Mouse (Mus musculus) left cerebral cortex, adult 11 months (tissue): ENCODE results near the gene Mamdc4.
A peak's percentile ranks its signal among the peaks of the same experiment; 100 is the strongest.

ENCODE experiments used
- DNase-seq: peaks from one replicate; pipeline ENCODE4 v3.0.0; 2022; ENCODE audit warnings: low spot score

Mamdc4 gene

DNA sequence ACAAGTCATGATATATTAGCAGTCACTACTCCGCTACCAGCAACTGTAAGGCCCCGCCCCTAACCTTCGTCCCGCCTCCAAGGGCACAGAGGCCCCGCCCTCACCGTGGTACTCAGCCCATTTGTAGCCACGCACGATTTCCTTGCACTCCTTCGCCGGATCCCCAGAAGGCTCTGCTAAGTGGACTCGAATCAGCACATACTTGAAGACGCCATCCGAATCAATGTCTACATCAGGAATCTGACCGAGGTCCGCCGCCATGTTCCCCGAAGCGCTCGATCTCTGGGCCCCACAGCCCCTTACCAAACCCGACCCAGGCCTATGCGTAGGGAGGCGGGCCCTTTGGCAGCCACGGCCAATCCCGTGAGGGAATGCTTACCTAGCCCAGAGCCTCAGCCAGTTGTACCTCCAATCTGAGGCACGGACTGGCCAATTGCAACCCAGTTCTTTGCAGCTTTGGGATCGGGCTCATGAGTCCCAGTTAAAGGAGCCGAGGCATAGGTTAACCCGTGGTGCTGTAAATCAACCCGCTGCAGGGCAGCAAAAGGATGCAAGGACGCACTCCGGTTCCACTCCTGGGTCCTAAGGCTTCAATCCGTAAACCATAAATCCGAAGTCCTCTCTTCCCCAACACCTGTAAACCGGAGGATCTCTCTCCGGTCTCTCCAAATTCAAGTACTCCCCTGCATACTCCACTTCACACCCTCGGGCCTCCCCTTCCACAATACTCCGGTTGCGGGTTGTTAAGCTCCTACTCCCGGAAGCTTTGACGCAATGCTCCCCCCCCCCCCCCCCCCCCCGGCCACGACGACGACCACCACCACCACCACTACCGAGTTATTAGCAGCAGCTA lies at the start of gene Mamdc4, which contains the start of gene Phpt1:
TSS of gene Mamdc4 (minus strand) at position 267 of the 853 bp plus-strand sequence.
TSS of gene Phpt1 (minus strand) at position 646 of the 853 bp plus-strand sequence.
- DNase-seq = peak; percentile 96

- peak; percentile 73 for DNase-seq
Observed at GRCm38 (mm10) chr2:25621229-25622200, 46.9 kb upstream of the Mamdc4 start, which contains the start of gene Tmem141. TSS of gene Tmem141 (minus strand) at chr2:25622005.

- DNase-seq = no peak
Observed at GRCm38 (mm10) chr2:25620852-25621228, 46.2 kb upstream of the Mamdc4 start.

- DNase-seq = no peak
Observed at GRCm38 (mm10) chr2:25620386-25620785, 45.7 kb upstream of the Mamdc4 start.

- DNase-seq = no peak
Observed at GRCm38 (mm10) chr2:25617578-25617977, 42.9 kb upstream of the Mamdc4 start, which contains the start of gene Ccdc183. TSS of gene Ccdc183 (minus strand) at chr2:25617678.

- no peak for DNase-seq
Observed at GRCm38 (mm10) chr2:25616398-25616797, 41.8 kb upstream of the Mamdc4 start.

DNA sequence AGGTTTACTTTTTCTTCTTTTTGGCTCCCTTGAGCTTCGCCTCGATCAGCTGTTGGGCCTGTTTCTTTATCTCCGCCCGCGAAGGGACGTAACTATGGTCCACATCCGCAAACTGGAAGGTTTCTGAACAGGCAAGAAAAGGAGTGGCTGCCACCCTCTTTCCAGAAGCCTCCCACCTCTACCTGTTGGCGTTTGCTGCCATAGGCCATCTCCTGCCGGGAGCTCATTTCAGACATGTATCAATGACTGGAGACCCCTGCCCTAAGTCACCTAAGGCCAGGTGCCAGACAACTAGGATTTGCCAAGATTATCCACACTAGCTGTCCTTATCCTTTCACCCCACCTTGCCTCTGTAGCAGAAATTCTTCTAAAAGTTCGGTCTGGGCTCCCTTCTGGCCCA lies 34.0 kb upstream of the Mamdc4 start:
- no peak for DNase-seq

- DNase-seq = peak; percentile 84
Observed at GRCm38 (mm10) chr2:25607761-25608622, 33.3 kb upstream of the Mamdc4 start, which contains the start of gene Rabl6. TSS of gene Rabl6 (minus strand) at chr2:25608521.

DNA sequence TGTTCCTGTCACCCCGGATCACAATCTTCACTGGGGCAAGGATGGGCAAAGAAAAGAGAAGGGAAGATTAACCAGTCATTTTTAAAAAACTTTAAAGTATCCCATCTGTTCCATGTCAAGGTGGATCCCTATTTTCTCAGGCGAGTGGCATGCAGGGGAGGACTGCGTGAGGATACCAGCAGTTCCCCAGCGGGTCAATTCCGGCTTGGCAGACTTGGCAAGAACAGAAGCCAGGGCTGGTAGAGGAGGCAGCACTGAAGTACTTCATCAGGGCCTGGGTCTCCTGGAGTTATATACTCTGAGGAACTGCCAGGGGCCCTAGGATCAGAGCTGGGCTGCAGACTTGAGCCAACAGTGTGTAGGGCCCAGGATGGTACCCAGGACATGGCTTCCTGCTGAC lies 27.9 kb upstream of the Mamdc4 start:
- DNase-seq = no peak

DNA sequence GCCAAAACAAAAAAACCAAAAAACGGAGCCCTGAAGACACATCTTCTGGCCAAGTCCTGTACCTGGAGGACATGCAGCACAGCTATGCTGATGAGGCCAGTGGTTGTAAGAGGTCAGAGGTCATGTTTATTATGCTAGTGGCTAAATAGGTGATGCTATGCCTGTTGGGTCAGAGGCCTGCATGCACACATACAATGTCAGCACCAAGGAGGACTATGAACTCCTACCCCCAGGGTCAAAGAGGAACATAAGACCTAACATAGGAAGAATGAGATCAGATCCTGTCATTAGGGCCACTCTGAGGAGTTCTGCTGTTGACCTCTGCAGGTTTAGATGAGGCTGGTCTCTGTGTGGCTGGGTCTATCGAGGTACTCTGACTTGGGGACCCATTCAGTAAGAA lies 25.4 kb upstream of the Mamdc4 start:
- no peak for DNase-seq

DNA sequence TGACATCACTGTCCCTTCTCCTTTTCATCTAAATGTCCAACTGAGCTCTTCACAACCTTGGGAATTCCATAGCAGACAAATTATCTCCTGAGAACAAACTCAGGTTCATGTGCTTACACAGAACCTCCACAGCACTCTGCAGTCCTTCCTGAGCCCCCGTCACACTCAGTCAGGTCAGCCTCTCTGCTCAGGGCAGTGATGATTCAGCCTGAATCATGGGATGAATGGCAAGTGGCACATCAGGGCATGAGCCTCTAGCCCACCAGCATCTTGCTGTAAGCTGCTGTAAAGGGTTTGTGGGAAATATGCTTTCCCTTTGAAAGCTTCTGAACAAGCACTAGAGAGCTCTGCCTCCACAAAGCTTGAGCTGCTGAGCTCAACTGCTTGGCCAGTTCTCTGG lies 24.1 kb upstream of the Mamdc4 start:
- DNase-seq = no peak

DNA sequence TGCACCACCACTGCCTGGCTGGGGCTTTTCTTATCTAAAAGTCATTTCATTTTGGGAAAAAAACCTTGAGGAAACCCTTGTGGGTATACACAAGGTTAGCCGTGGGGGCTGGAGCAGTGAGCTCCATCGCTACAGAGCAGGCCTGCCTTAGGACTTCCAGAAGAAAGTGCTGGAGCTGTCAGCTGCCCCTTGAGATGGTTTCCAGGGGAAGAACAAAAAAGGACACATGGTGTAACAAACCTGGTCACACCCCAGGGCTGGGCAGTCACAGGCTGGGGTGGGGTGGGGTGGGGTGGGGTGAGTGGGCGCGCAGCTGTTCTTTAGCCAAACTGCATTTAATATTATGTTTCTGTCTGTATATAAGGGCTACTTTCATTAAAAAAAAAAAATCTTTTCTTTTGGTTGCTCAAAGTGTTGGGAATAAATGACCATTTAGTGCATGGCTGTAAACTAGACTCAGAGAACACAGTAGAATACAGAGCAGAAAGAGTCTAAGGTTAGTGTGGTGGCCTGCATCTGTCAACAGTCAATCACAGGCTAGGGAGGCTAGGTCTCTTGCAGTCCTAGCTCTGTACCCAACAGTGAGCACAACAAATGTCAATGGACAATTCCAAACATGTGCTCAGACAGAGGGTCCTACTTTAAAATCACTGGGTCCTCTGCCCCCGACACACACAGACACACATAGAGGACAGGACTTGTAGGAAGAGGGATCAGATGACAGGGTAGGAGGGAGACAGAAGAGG lies 22.3 kb upstream of the Mamdc4 start:
- DNase-seq = no peak

GRCm38 (mm10) chr2:25591863-25592262 lies 17.2 kb upstream of the Mamdc4 start:
- DNase-seq = no peak

DNA sequence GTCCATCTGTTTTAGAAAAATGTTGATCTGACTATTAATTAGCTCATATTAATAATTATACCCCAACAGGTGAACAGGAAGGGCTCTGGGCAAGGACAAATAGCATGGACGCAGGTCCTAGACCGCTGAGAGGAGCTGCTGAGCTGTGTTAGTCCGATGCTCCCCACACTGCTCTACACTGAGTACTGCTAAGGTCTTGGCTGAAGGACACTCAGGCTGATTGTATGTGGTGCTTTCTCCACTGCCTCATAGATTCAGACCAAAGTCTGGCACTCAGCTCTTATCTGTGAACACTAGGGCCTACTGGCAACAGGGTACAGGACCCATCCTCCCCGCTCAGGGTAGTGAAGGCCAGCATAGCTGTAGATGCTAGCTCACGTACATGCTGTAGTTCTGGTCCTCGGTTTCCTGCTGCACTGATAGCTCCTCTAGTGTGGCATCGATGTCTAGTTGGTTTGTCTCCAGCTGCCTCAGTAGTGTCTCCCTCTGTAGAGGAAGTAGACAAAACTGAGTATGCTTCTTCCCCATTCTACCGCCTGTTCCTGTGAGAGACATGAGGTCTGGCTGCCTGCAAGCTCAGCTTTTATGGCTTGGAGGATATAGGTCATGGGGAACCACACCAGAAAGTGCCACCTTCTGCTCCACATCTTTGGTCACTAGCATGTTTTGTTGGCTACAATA lies 13.7 kb upstream of the Mamdc4 start:
- DNase-seq = no peak

- no peak for DNase-seq
Observed at GRCm38 (mm10) chr2:25587290-25587689, 12.6 kb upstream of the Mamdc4 start.

- DNase-seq = no peak
Observed at GRCm38 (mm10) chr2:25585601-25586000, 11.0 kb upstream of the Mamdc4 start.

GRCm38 (mm10) chr2:25584856-25585255 lies 10.2 kb upstream of the Mamdc4 start:
- no peak for DNase-seq

DNA sequence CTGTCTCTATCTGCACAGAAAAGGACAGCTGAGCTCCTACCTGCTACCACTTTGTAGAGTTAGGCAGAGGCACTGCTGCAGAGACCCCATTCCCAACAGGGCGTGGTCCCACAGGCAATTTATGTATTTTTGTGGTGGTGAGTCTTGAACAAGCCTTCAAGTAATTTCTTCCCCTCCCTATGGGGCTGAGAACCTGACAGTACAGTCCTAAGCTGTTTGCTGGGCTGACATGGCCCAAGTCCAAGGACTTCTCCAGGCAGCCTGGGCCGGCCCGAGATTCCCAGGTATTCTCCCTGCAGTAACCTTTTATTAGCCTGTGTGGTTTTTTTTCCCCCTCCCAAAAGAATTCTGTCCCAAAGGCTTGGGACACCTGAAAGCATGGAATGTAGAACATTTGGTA lies 9.5 kb upstream of the Mamdc4 start:
- DNase-seq = no peak

GRCm38 (mm10) chr2:25583571-25583970 lies 8.9 kb upstream of the Mamdc4 start:
- DNase-seq = no peak

DNA sequence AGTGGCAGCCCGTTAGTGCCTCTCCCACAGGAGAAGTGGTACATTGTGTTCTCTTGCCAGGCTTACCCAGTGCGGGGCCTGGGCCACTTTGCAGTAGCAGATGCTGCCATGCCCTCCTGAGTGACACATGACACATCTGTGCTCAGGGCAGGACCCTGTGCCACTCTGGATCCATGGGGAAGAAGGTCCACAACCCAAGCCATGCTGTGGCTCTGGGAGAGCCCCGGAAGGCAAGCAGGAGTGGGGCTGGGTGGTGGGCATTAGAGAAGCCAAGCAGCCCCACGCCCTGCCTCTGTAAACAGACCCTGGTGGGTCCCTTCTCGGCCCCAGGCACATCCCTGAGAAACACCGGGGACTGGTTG lies 8.5 kb upstream of the Mamdc4 start:
- no peak for DNase-seq
